Mouse (Mus musculus) liver, adult 2 months (tissue): Measurements from ENCODE around the gene Scamp1. TPM values are rescaled to one million over a fixed set of nuclear protein-coding genes. Genes with fewer than 3 reads are reported as not detected.

Source experiments
- DNase-seq: peaks from one replicate; pipeline ENCODE4 v3.0.0-alpha.2; 2011; ENCODE audit warnings: low read depth, low spot score; ENCODE audit errors: extremely low read depth
- H3K27ac ChIP-seq: fragments of 200-500 bp; replicated peaks from 2 replicates; pipeline ENCODE4 v1.5.1; 2012; ENCODE audit warnings: low read depth, mild to moderate bottlenecking, control low read depth, inconsistent platforms, low read length; ENCODE audit not compliant: insufficient read depth
- H3K27me3 ChIP-seq: fragments of 200-500 bp; 2 replicates; pipeline ENCODE4 v1.6.1; 2012; ENCODE audit warnings: mild to moderate bottlenecking, moderate library complexity, low read length, inconsistent platforms; ENCODE audit not compliant: control insufficient read depth, insufficient read depth
- H3K36me3 ChIP-seq: fragments of 200-500 bp; 2 replicates; pipeline ENCODE4 v1.6.1; 2012; ENCODE audit warnings: low read length, inconsistent platforms; ENCODE audit not compliant: control insufficient read depth, insufficient read depth
- H3K4me1 ChIP-seq: fragments of 200-500 bp; 2 replicates; pipeline ENCODE4 v1.6.1; 2011; ENCODE audit warnings: low read length; ENCODE audit not compliant: control insufficient read depth, insufficient read depth
- H3K4me3 ChIP-seq: fragments of 200-500 bp; 2 replicates; pipeline ENCODE4 v1.5.1; 2011; ENCODE audit warnings: low read depth, mild to moderate bottlenecking, control low read depth, low read length, moderate library complexity; ENCODE audit not compliant: insufficient read depth
- H3K79me2 ChIP-seq: fragments of 200-500 bp; 2 replicates; pipeline ENCODE4 v1.6.1; 2012; ENCODE audit warnings: inconsistent platforms, mild to moderate bottlenecking, low read length, moderate library complexity; ENCODE audit not compliant: control insufficient read depth, insufficient read depth
- H3K9ac ChIP-seq: fragments of 200-500 bp; 2 replicates; pipeline ENCODE4 v1.6.1; 2012; ENCODE audit warnings: low read depth, mild to moderate bottlenecking, control low read depth, inconsistent platforms, low read length
- CTCF ChIP-seq: fragments of 200-500 bp; IDR thresholded peaks from 2 replicates; pipeline ENCODE4 v1.5.1; 2011; ENCODE audit warnings: low read depth, low read length, control low read depth
- POLR2A ChIP-seq: fragments of 200-500 bp; IDR thresholded peaks from 2 replicates; pipeline ENCODE4 v1.6.1; 2011; ENCODE audit warnings: low read length, control low read depth; ENCODE audit not compliant: insufficient read depth; ENCODE audit errors: extremely low read depth
- WGBS: fragments of 180-500 bp; shearing (Covaris S2); methylation state at CpG from one replicate; pipeline ENCODE4 v1.1.7; 2018; 5-methylcytosine and 5-hydroxymethylcytosine counted together
- polyA plus RNA-seq: library from polyadenylated mRNA; depleted of rRNA; stranded (reverse); fragments of >200 nt; gene quantifications from 2 replicates; pipeline ENCODE4 v1.2.3, GENCODE M21; 2012
- total RNA-seq: library from RNA; depleted of rRNA; stranded (reverse); fragments of >200 nt; gene quantifications from 2 replicates; pipeline ENCODE4 v1.2.3, GENCODE M21; 2014

Scamp1 gene
- total and polyA plus RNA-seq, 2 experiments: 15.8 to 24.3 TPM

DNA sequence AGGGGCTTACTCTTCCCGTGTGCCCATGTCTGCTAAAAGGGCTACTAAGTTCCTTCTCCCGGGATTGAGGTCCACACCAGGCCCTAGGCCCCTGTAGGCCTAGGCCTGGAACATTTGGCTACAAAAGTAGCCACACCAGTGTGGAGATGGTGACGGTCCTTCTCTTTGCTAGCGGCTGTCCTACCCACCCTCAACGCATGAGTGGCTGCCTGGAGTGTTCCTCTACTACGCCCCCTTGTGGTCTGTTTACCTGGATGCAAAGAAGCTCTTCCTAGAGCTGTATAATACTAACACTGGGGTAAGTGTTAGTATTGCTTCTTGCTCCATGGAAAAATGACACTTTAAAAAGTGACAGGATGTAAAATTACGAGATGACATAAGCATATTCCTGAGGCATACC lies 108.5 kb downstream of the Scamp1 start:
- 65% methylated on average over 7 of the region's 7 CpGs for WGBS
- no peaks in the 10 kb centered on the region for H3K36me3 ChIP-seq
- H3K79me2 ChIP-seq: no peaks in the 10 kb centered on the region
- no peak for DNase-seq
- peaks cover 11% of the 10 kb centered on the region for H3K4me1 ChIP-seq
- H3K27me3 ChIP-seq: no peaks in the 10 kb centered on the region
- H3K27ac ChIP-seq: peak overlapping the region; percentile 28
- no peak overlapping the region for H3K4me3 ChIP-seq
- TF ChIP-seq POLR2A (no peak), CTCF (peak; percentile 59)
- peak overlapping the region; percentile 42; the same call in 1 of the 2 replicates for H3K9ac ChIP-seq

- WGBS: 74% methylated on average over 6 of the region's 6 CpGs
- no peak for TF ChIP-seq POLR2A
- TF ChIP-seq CTCF: no peak
- Histone ChIP-seq H3K27ac (peak overlapping the region; percentile 62), H3K79me2 (no peaks in the 10 kb centered on the region), H3K4me3 (peak overlapping the region; percentile 63), H3K9ac (peak overlapping the region; percentile 59), H3K4me1 (peaks cover 4% of the 10 kb centered on the region), H3K36me3 (no peaks in the 10 kb centered on the region), H3K27me3 (no peaks in the 10 kb centered on the region)
- DNase-seq: no peak
Observed at GRCm38 (mm10) chr13:94175379-94176050, 110.1 kb downstream of the Scamp1 start.

DNA sequence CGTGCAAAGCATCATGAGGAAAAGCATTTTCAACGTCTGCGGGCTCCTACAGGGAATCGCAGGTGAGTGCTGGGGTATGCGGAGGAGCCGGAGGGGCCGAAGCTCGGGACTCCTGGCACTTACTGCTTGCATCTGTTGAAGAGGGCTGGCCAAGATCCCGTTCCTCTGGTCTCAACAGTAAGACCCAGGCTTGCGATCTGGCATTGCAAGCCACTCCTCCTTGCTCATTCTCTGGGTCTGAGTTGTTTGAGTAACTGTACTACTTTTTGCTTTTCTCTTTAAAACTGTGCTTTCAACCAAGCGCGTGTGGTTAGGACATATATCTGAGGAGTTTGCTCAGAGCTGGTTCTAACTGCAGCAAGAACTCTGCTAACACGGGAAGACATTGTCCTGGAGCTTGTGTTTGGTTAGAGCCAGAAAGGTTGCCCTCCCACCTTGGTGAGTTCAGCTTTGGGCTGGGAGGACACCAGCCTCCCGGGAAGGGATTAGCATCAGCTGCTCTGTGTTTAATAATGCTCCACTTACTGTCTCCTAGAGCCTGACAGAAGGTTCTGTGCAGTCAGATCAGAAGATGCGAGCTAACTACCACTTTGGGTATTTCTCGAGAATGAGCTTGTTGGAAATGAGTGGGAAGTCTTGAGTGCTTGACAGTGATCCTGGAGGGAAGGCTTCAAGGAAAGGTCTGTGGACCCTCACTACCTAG lies 110.9 kb downstream of the Scamp1 start:
- H3K9ac ChIP-seq: peak overlapping the region; percentile 59
- 20% methylated on average over 16 of the region's 16 CpGs for WGBS

GRCm38 (mm10) chr13:94173633-94174576 lies 111.8 kb downstream of the Scamp1 start:
- H3K27me3 ChIP-seq: no peaks in the 10 kb centered on the region
- no peaks in the 10 kb centered on the region for H3K79me2 ChIP-seq
- TF ChIP-seq POLR2A: no peak
- peak overlapping the region; percentile 63 for H3K4me3 ChIP-seq
- peak; percentile 21 for DNase-seq
- under 1% methylated on average over 47 of the region's 55 CpGs for WGBS
- H3K27ac ChIP-seq: peak overlapping the region; percentile 15; the same call in 1 of the 2 replicates
- peaks cover 4% of the 10 kb centered on the region for H3K4me1 ChIP-seq
- H3K9ac ChIP-seq: peak overlapping the region; percentile 59
- no peaks in the 10 kb centered on the region for H3K36me3 ChIP-seq

More for the DNA sequence above, 110.9 kb downstream of the Scamp1 start:
- H3K27ac ChIP-seq: peak overlapping the region; percentile 62
- H3K36me3 ChIP-seq: no peaks in the 10 kb centered on the region
- peak overlapping the region; percentile 63 for H3K4me3 ChIP-seq
- H3K79me2 ChIP-seq: no peaks in the 10 kb centered on the region
- TF ChIP-seq POLR2A (no peak), CTCF (no peak)
- no peaks in the 10 kb centered on the region for H3K27me3 ChIP-seq
- peaks cover 4% of the 10 kb centered on the region for H3K4me1 ChIP-seq
- DNase-seq: no peak

DNA sequence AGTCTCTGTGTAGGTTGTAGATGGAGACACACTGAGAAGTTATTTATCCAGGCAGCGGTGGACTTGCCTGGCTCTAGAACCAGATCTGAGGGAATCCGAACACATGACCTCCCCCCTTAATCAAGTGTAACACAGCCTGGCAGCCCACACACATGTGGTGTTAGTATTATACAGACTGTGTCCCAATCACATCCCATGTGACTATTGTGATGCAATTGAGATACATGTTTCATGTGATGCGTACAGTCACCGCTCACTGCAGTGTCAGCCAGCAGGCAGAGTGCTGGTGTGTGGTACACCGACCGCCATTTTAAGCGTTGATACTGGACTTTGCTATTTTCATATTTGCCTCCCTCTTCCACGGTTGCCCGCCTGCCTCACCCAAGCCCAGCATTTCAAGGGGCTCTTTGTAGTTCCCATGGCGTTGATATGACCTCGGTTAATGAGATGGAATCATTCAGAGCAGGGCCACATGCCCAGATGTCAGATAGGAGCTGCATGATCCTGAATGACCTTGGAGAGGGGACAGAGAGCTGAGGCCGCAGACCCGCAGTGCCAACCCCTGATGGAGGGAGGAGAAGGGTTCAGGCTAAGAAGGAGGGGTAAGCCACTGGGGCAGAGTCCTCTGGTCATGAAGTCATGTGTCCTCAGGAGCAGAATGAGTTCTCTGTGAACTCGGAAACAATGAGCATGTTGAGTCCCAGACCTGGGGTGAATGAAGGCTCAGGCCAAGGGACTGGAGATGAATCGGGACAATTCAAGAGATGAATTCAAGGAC lies 112.9 kb downstream of the Scamp1 start:
- no peak overlapping the region for H3K4me3 ChIP-seq
- WGBS: 92% methylated on average over 15 of the region's 15 CpGs
- DNase-seq: no peak
- no peak overlapping the region for H3K27ac ChIP-seq
- no peaks in the 10 kb centered on the region for H3K79me2 ChIP-seq
- TF ChIP-seq POLR2A (no peak), CTCF (no peak)
- no peak overlapping the region for H3K9ac ChIP-seq
- H3K36me3 ChIP-seq: no peaks in the 10 kb centered on the region
- peaks cover 4% of the 10 kb centered on the region for H3K4me1 ChIP-seq
- no peaks in the 10 kb centered on the region for H3K27me3 ChIP-seq
